Mouse (Mus musculus) stomach, embryonic 16.5 days (tissue): ENCODE data around the gene Cabin1. TPM values are rescaled to one million over a fixed set of nuclear protein-coding genes. Genes with fewer than 3 reads are reported as not detected.

Source experiments
- ATAC-seq: fragments of 200-750 bp; cut with Nextera tagmentation; 2 replicates; pipeline ENCODE4 v1.8.0; 2017; ENCODE audit warnings: moderate number of reproducible peaks, moderate TSS enrichment; ENCODE audit not compliant: insufficient read depth, low FRiP score
- H3K27ac ChIP-seq: fragments of 300-500 bp; sonication (generic); 2 replicates; pipeline ENCODE4 v1.5.1; 2014; ENCODE audit warnings: low read length
- H3K27me3 ChIP-seq: fragments of 300-500 bp; sonication (generic); 2 replicates; pipeline ENCODE4 v1.6.1; 2014; ENCODE audit warnings: low read length, control low read depth, mixed read lengths; ENCODE audit not compliant: control insufficient read depth, insufficient read depth
- H3K36me3 ChIP-seq: fragments of 300-500 bp; sonication (generic); 2 replicates; pipeline ENCODE4 v1.6.1; 2014; ENCODE audit warnings: low read length; ENCODE audit not compliant: control insufficient read depth, insufficient read depth
- H3K4me1 ChIP-seq: fragments of 300-500 bp; sonication (generic); 2 replicates; pipeline ENCODE4 v1.6.1; 2014; ENCODE audit warnings: low read length, control low read depth, mixed read lengths; ENCODE audit not compliant: control insufficient read depth, insufficient read depth
- H3K4me2 ChIP-seq: fragments of 300-500 bp; sonication (generic); 2 replicates; pipeline ENCODE4 v1.6.1; 2014; ENCODE audit warnings: low read depth, low read length, mixed read lengths
- H3K4me3 ChIP-seq: fragments of 300-500 bp; sonication (generic); replicated peaks from 2 replicates; pipeline ENCODE4 v1.5.1; 2014; ENCODE audit warnings: mild to moderate bottlenecking, low read length
- H3K9ac ChIP-seq: fragments of 300-500 bp; sonication (generic); 2 replicates; pipeline ENCODE4 v1.6.1; 2014; ENCODE audit warnings: low read length
- H3K9me3 ChIP-seq: fragments of 300-500 bp; sonication (generic); replicated peaks from 2 replicates; pipeline ENCODE4 v1.6.1; 2016; ENCODE audit warnings: low read length, control low read depth; ENCODE audit not compliant: control insufficient read depth
- WGBS: fragments of 180-500 bp; shearing (Covaris S2); extraction: QIAGEN DNeasy Blood & Tissue Kit; methylation state at CpG from one replicate; pipeline ENCODE4 v1.1.7; 2014; 5-methylcytosine and 5-hydroxymethylcytosine counted together
- polyA plus RNA-seq: library from polyadenylated mRNA; unstranded; fragments of >200 nt; fragmentation: Nextera tagmentation; extraction: Ambion mirVana; gene quantifications from 2 replicates; pipeline ENCODE4 v1.2.1, GENCODE M21; 2015

Gene Cabin1
- polyA plus RNA-seq, 1 experiment from 2014 or later, result 34.0 TPM

GRCm38 (mm10) chr10:75642891-75643290 lies 121.2 kb downstream of the Cabin1 start:
- H3K27ac ChIP-seq, result no peak overlapping the region
- peak overlapping the region; percentile 33; the same call in 1 of the 2 replicates for H3K4me2 ChIP-seq
- no peaks in the 10 kb centered on the region for H3K9me3 ChIP-seq
- ATAC-seq, result no peak
- peak overlapping the region; percentile 46 for H3K9ac ChIP-seq
- H3K4me3 ChIP-seq, result no peak overlapping the region
- no peaks in the 10 kb centered on the region for H3K27me3 ChIP-seq
- 82% methylated on average over 2 of the region's 2 CpGs for WGBS
- H3K36me3 ChIP-seq, result no peaks in the 10 kb centered on the region; the same call in 1 of the 2 replicates
- H3K4me1 ChIP-seq, result peaks cover 16% of the 10 kb centered on the region

- H3K36me3 ChIP-seq, result no peaks in the 10 kb centered on the region; the same call in 1 of the 2 replicates
- H3K4me1 ChIP-seq, result peaks cover 16% of the 10 kb centered on the region
- H3K9me3 ChIP-seq, result no peaks in the 10 kb centered on the region
- H3K27ac ChIP-seq, result no peak overlapping the region
- no peaks in the 10 kb centered on the region for H3K27me3 ChIP-seq
- H3K9ac ChIP-seq, result no peak overlapping the region
- WGBS, result 79% methylated on average over 9 of the region's 9 CpGs
- H3K4me2 ChIP-seq, result no peak overlapping the region
- ATAC-seq, result no peak
- no peak overlapping the region for H3K4me3 ChIP-seq
Observed at GRCm38 (mm10) chr10:75642436-75642835, 121.7 kb downstream of the Cabin1 start.

DNA sequence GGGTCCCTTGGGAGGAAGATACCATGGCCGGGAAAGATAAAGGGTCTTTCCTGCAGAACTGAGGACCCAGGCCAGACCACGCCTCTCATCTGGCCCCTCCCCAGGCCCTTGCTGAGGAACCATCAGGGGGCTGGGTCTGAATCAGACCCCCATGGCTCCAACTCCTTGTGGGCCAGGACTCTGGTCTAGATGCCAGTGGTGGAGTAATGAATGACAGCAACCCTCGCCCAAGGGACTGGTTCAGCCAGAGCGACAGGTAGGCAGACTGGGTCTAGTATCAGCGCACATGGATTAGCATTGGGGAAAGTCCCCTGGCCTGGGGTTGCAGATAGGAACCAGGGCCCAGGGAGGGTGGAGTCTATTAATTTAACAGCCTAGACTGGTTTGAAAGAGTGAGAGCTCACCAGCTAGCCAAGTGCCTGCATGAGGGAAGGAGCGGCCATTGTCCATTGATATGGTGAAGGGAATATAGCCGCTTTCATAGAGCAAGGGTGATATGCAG lies 122.4 kb downstream of the Cabin1 start:
- WGBS, result 82% methylated on average over 7 of the region's 7 CpGs
- Histone ChIP-seq H3K4me1 (peaks cover 16% of the 10 kb centered on the region), H3K36me3 (no peaks in the 10 kb centered on the region; the same call in 1 of the 2 replicates), H3K4me2 (no peak overlapping the region), H3K9ac (no peak overlapping the region), H3K27me3 (no peaks in the 10 kb centered on the region), H3K27ac (no peak overlapping the region), H3K4me3 (no peak overlapping the region), H3K9me3 (no peaks in the 10 kb centered on the region)
- no peak for ATAC-seq

DNA sequence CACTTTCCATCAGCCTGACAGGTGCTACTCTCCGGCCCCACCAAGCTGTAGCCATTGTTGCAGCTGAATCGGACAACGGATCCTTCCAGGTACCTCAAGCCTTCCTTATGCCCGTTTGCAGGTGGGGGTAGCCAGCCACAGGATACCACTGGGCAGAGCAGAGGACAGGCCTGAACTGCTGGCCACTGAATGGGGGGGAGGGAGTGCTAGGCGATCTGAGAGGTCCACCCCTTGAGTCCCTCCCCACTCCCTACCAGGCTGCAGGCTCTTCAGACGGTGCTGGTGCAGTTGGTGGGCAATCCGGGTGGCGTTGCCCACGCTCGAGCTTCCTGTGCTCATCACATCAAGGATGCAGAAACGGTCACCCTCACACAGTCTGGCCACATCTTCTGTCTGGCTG lies 126.4 kb downstream of the Cabin1 start:
- Histone ChIP-seq H3K36me3 (no peaks in the 10 kb centered on the region), H3K4me1 (0 out of 2 replicates have a peak, but pooled peaks cover 6% of the 10 kb centered on the region), H3K4me3 (no peak overlapping the region), H3K27ac (no peak overlapping the region), H3K9me3 (no peaks in the 10 kb centered on the region), H3K9ac (no peak overlapping the region), H3K4me2 (no peak overlapping the region), H3K27me3 (no peaks in the 10 kb centered on the region)
- ATAC-seq, result no peak
- WGBS, result 84% methylated on average over 11 of the region's 11 CpGs

- Histone ChIP-seq H3K9me3 (no peaks in the 10 kb centered on the region), H3K9ac (no peak overlapping the region), H3K4me2 (no peak overlapping the region), H3K27me3 (no peaks in the 10 kb centered on the region), H3K27ac (no peak overlapping the region), H3K4me1 (0 out of 2 replicates have a peak, but pooled peaks cover 6% of the 10 kb centered on the region), H3K36me3 (no peaks in the 10 kb centered on the region), H3K4me3 (no peak overlapping the region)
- WGBS, result 84% methylated on average over 12 of the region's 12 CpGs
- ATAC-seq, result no peak
Observed at GRCm38 (mm10) chr10:75636084-75636786, 127.9 kb downstream of the Cabin1 start.

GRCm38 (mm10) chr10:75635693-75636055 lies 128.5 kb downstream of the Cabin1 start:
- Histone ChIP-seq H3K36me3 (no peaks in the 10 kb centered on the region), H3K9me3 (no peaks in the 10 kb centered on the region), H3K27me3 (no peaks in the 10 kb centered on the region), H3K4me2 (no peak overlapping the region), H3K27ac (no peak overlapping the region), H3K4me3 (no peak overlapping the region), H3K9ac (no peak overlapping the region), H3K4me1 (0 out of 2 replicates have a peak, but pooled peaks cover 6% of the 10 kb centered on the region)
- ATAC-seq, result no peak
- WGBS, result 9% methylated on average over 9 of the region's 9 CpGs

- no peak overlapping the region for H3K4me3 ChIP-seq
- H3K27me3 ChIP-seq, result no peaks in the 10 kb centered on the region
- H3K4me2 ChIP-seq, result no peak overlapping the region
- no peak overlapping the region for H3K9ac ChIP-seq
- H3K36me3 ChIP-seq, result no peaks in the 10 kb centered on the region
- no peak for ATAC-seq
- H3K9me3 ChIP-seq, result no peaks in the 10 kb centered on the region
- 0 out of 2 replicates have a peak, but pooled peaks cover 6% of the 10 kb centered on the region for H3K4me1 ChIP-seq
- H3K27ac ChIP-seq, result no peak overlapping the region
- 71% methylated on average over 14 of the region's 14 CpGs for WGBS
Observed at GRCm38 (mm10) chr10:75635019-75635692, 129.0 kb downstream of the Cabin1 start.

GRCm38 (mm10) chr10:75634610-75635009 lies 129.5 kb downstream of the Cabin1 start:
- no peak overlapping the region for H3K27ac ChIP-seq
- H3K27me3 ChIP-seq, result no peaks in the 10 kb centered on the region
- no peak overlapping the region for H3K4me3 ChIP-seq
- H3K4me2 ChIP-seq, result no peak overlapping the region
- 94% methylated on average over 8 of the region's 8 CpGs for WGBS
- no peaks in the 10 kb centered on the region for H3K9me3 ChIP-seq
- H3K9ac ChIP-seq, result no peak overlapping the region
- H3K4me1 ChIP-seq, result 0 out of 2 replicates have a peak, but pooled peaks cover 6% of the 10 kb centered on the region
- no peaks in the 10 kb centered on the region for H3K36me3 ChIP-seq
- no peak for ATAC-seq

DNA sequence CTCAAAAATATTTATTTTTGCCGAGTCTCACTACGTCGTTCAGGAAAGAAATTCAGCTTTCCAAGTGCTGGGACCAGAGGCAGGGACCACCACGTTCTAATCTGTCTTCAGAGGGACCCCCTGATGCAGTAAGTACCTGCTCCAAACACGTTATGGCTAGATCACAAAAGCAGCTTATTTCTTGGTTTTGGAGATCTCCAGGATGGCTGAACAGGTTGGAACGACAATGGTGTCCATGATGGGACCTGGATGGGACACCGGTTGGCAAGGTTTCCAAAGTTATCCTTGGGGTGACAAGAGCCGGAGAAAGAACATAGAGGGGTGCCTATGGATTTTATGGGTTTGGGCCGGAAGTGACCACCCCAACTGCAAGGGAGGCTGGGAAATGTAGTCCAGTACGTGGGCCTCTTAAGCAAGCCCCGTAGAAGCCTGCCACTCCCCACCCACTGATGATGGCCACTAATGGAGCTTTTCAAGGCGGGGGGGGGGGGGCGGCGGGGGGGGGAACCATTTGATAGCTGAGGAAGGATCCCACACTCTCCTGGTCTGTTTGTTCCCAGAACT lies 130.5 kb downstream of the Cabin1 start:
- 0 out of 2 replicates have a peak, but pooled peaks cover 6% of the 10 kb centered on the region for H3K4me1 ChIP-seq
- H3K4me3 ChIP-seq, result no peak overlapping the region
- ATAC-seq, result no peak
- no peaks in the 10 kb centered on the region for H3K9me3 ChIP-seq
- WGBS, result 63% methylated on average over 14 of the region's 14 CpGs
- H3K27me3 ChIP-seq, result no peaks in the 10 kb centered on the region
- no peak overlapping the region for H3K9ac ChIP-seq
- H3K4me2 ChIP-seq, result no peak overlapping the region
- no peaks in the 10 kb centered on the region for H3K36me3 ChIP-seq
- no peak overlapping the region; the same call in 1 of the 2 replicates for H3K27ac ChIP-seq
